Mouse (Mus musculus) stomach, postnatal 0 days (tissue): ENCODE measurements at regions not wholly inside any gene's neighbourhood (a gene's known extent, or its start where the extent isn't known, plus 50 kb on each side); places are given as distances from the start of the nearest gene placed in this dataset.

Experiments used
- CTCF ChIP-seq: IDR thresholded peaks from 2 replicates; pipeline ENCODE4 v1.5.1; 2016; ENCODE audit warnings: antibody characterized with exemption, low read depth, mild to moderate bottlenecking, moderate library complexity
- EP300 ChIP-seq: optimal IDR thresholded peaks from 2 replicates; pipeline ENCODE3; 2016; ENCODE audit warnings: antibody characterized with exemption

DNA sequence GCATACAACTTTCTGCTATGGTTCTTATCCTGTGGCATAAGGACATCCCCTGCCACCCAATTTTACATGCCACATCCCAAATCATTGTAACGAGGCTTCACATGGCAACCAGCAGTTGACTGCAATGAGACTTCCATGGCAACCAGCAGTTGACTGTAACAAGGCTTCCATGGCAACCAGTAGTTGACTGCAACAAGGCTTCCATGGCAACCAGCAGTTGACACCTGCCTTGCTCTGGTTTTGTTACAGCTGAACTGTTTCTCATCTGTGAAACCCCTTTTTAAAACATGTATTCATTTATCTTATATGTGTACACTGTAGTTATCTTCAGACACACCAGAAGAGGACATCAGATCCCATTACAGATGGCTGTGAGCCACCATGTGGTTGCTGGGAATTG, 100.7 kb upstream of the Adgrf1 start:
- no peak for TF ChIP-seq CTCF
- no peak for TF ChIP-seq EP300
